Mouse (Mus musculus) gastrocnemius, adult 8-10 months (tissue): ENCODE measurements around the gene Olfr1228. TPM values are rescaled to one million over a fixed set of nuclear protein-coding genes. Genes with fewer than 3 reads are reported as not detected.

Experiments
- DNase-seq, 2 experiments: peaks; one replicate each; pipeline ENCODE4 v3.0.0; 2022; ENCODE audit warnings: low spot score in 2 of 2
- total RNA-seq, 4 experiments: library from RNA; stranded (reverse); gene quantifications; 2 replicates each; pipeline ENCODE4 v1.2.4; 2022

Gene Olfr1228
- not detected for total RNA-seq

DNA sequence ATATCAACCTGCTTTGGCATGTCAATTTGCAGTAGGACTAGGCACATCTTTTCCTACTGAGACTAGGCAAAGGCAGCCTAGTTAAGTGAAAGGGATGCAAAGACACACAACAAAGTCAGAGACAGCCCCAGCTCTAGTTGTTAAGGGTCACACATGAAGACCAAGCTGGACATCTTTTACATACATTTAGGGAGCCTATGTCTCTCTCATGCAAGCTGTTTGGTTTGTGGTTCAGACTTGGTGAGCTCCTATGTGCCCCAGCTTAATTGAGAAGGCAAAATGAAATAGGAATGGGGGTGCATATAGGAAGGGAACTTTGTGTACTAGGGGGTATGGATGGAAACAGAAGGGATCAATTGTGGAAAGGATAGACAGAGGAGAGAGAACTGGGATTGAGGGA, at the start of gene Olfr1228:
TSS of gene Olfr1228 (minus strand) at position 101 of the 400 bp plus-strand sequence.
- DNase-seq: no peak

DNA sequence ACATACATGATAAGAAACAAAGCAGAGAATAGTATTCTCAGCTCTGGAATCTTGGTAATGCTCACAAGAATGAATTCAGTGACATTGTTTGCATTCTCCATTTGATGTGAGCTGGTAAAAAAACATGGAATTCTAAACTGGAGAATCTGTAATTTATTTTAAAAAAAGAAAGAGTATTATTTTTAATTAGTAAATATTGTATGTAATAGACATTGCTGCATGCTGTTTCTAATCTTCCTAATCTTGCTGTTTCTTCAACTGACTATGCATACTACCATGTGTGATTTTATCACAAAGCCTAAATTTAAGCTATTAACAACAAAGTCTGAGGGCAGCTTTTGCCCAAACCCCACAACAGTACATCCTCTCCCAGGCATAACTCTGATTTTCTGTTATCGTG, 43.3 kb upstream of the Olfr1228 start, which contains the start of gene Olfr1230:
TSS of gene Olfr1230 (minus strand) at position 101 of the 400 bp plus-strand sequence.
- DNase-seq: no peak

DNA sequence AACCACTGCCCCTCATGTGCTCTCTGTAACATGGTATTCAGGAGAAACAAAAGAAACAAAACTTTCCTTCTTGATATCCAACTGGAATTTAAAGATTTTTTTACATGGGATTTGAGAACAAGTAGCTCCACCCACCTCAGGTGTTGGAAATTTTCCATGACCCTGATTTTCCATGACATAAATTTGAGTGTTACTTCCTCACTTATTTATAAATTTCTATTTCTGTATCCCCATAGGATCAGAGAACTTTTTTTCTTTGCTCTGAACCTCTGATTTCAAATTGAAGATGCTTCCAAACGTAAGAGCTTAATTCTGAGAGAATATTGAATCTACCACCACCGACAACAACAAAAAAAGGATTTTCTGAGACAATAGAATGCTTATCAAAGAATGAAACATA, 34.1 kb upstream of the Olfr1228 start, which contains the start of gene Olfr1229:
TSS of gene Olfr1229 (minus strand) at position 101 of the 400 bp plus-strand sequence.
- DNase-seq: no peak

DNA sequence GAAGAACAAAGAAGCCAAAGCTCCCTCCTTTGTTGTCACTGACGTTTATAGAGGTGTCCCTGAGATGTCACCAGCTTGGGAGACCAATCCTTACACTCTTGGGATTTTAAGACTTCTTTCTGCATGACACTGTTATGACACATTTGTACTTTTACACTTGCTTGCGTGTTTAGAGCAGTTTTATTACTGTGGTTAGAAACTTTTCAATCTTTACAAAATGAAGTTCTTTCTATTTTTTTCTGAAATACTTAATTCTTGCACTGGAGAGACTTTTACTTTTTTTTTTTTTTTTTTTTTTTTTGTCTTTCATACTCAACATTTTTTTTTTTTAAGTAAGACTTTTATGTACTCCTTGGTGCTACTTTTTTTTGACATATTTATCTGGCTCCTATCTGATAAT, 53.9 kb downstream of the Olfr1228 start, which contains the start of gene Olfr1226:
TSS of gene Olfr1226 (minus strand) at position 101 of the 400 bp plus-strand sequence.
- DNase-seq: no peak

Other genes with a start within 250 kb of the Olfr1228 start
- gene Olfr1215, start 247.1 kb downstream of the Olfr1228 start, total RNA-seq: not detected
- gene Olfr1216, start 235.7 kb downstream of the Olfr1228 start, total RNA-seq: not detected
- not detected for gene Olfr1217, start 222.0 kb downstream of the Olfr1228 start, total RNA-seq
- not detected for gene Olfr1218, start 192.9 kb downstream of the Olfr1228 start, total RNA-seq
- gene Olfr1219, start 170.5 kb downstream of the Olfr1228 start, total RNA-seq: not detected
- not detected for gene Olfr1220, start 147.2 kb downstream of the Olfr1228 start, total RNA-seq
- not detected for gene Olfr1221, start 136.8 kb downstream of the Olfr1228 start, total RNA-seq
- gene Olfr1222, start 121.0 kb downstream of the Olfr1228 start, total RNA-seq: not detected
- gene Olfr1223, start 102.5 kb downstream of the Olfr1228 start, total RNA-seq: not detected
- gene Olfr1224-ps1, start 90.0 kb downstream of the Olfr1228 start, total RNA-seq: not detected
- not detected for gene Olfr1225, start 79.4 kb downstream of the Olfr1228 start, total RNA-seq
- gene Olfr1226, start 54.0 kb downstream of the Olfr1228 start, total RNA-seq: not detected
- gene Olfr1229, start 34.0 kb upstream of the Olfr1228 start, total RNA-seq: not detected
- gene Olfr1230, start 43.2 kb upstream of the Olfr1228 start, total RNA-seq: not detected
- gene Olfr1231, start 53.0 kb upstream of the Olfr1228 start, total RNA-seq: not detected
- gene Olfr1232, start 75.6 kb upstream of the Olfr1228 start, total RNA-seq: not detected
- not detected for gene Olfr1233, start 88.3 kb upstream of the Olfr1228 start, total RNA-seq
- gene Olfr1234, start 110.8 kb upstream of the Olfr1228 start, total RNA-seq: not detected
- gene Olfr1238, start 155.6 kb upstream of the Olfr1228 start, total RNA-seq: not detected
- not detected for gene Olfr1239, start 166.3 kb upstream of the Olfr1228 start, total RNA-seq
- gene Olfr1240, start 188.9 kb upstream of the Olfr1228 start, total RNA-seq: not detected
- not detected for gene Olfr1241, start 233.1 kb upstream of the Olfr1228 start, total RNA-seq
- gene Olfr1242, start 244.3 kb upstream of the Olfr1228 start, total RNA-seq: not detected